Mouse (Mus musculus): Measurements from ENCODE around the gene Sgip1. TPM values are rescaled to one million over a fixed set of nuclear protein-coding genes. Genes with fewer than 3 reads are reported as not detected.

Sgip1 gene
- 6.1 and 7.8 TPM in 2 replicates for polyA plus RNA-seq (2015; fragmentation: Nextera tagmentation; extraction: Ambion mirVana)

GRCm38 (mm10) chr4:102741287-102741686 is at the start of gene Sgip1:
TSS of gene Sgip1 (plus strand) at chr4:102741297.
- 64% methylated on average over 8 of the region's 8 CpGs for WGBS
- Histone ChIP-seq H3K27me3 (no peaks in the 10 kb centered on the region), H3K9me3 (no peaks in the 10 kb centered on the region)

GRCm38 (mm10) chr4:102691402-102691801 is 49.7 kb upstream of the Sgip1 start:
- Histone ChIP-seq H3K4me1 (no peaks in the 10 kb centered on the region), H3K27me3 (no peaks in the 10 kb centered on the region), H3K9me3 (no peaks in the 10 kb centered on the region), H3K27ac (no peak overlapping the region), H3K4me3 (no peak overlapping the region), H3K9ac (no peak overlapping the region), H3K36me3 (no peaks in the 10 kb centered on the region), H3K4me2 (no peak overlapping the region)
- ATAC-seq (ENCODE audit: borderline replicate concordance, extremely low read depth, low FRiP score, low TSS enrichment): no peak
- WGBS: 41% methylated on average over 4 of the region's 4 CpGs

More at GRCm38 (mm10) chr4:102741287-102741686, at the start of gene Sgip1:
- H3K4me2 ChIP-seq: no peak within 1 kb of the TSS
- H3K4me1 ChIP-seq: no peaks in the 10 kb centered on the region
- H3K36me3 ChIP-seq: no peaks in the 10 kb centered on the region
- no peak within 1 kb of the TSS for H3K9ac ChIP-seq
- no peak within 1 kb of the TSS for H3K27ac ChIP-seq
- no peak for ATAC-seq (ENCODE audit: borderline replicate concordance, extremely low read depth, low FRiP score, low TSS enrichment)
- H3K4me3 ChIP-seq: no peak within 1 kb of the TSS

GRCm38 (mm10) chr4:102697966-102698365 is 43.1 kb upstream of the Sgip1 start:
- WGBS: 94% methylated on average over 7 of the region's 7 CpGs
- Histone ChIP-seq H3K9ac (no peak overlapping the region), H3K27ac (no peak overlapping the region), H3K4me1 (no peaks in the 10 kb centered on the region), H3K4me2 (no peak overlapping the region), H3K4me3 (no peak overlapping the region), H3K9me3 (no peaks in the 10 kb centered on the region), H3K36me3 (no peaks in the 10 kb centered on the region), H3K27me3 (no peaks in the 10 kb centered on the region)
- no peak for ATAC-seq (ENCODE audit: borderline replicate concordance, extremely low read depth, low FRiP score, low TSS enrichment)

DNA sequence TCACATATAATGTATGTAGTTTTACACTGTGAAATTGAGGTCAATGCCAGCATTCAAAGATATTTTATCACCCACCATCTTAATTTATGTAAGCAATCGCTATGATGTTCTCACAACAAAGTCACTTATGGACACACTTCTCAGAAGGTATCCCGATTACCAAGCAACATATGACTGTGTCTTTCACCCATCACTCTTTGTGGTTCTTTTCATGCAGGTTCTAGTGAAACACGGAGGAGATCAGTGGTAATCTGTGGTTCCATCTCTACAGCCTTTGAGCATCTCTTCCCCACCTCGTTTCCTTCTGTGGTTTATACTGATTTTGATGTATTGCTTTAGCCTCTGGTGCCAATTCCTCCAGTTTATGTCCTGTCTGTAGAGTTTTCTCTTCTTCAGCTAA is 29.4 kb upstream of the Sgip1 start:
- Histone ChIP-seq H3K27ac (no peak overlapping the region), H3K4me1 (no peaks in the 10 kb centered on the region), H3K9me3 (no peaks in the 10 kb centered on the region), H3K9ac (no peak overlapping the region), H3K4me3 (no peak overlapping the region), H3K36me3 (no peaks in the 10 kb centered on the region), H3K4me2 (no peak overlapping the region), H3K27me3 (no peaks in the 10 kb centered on the region)
- ATAC-seq (ENCODE audit: borderline replicate concordance, extremely low read depth, low FRiP score, low TSS enrichment): no peak
- 65% methylated on average over 4 of the region's 4 CpGs for WGBS

GRCm38 (mm10) chr4:102715532-102715931 is 25.6 kb upstream of the Sgip1 start:
- Histone ChIP-seq H3K4me2 (no peak overlapping the region), H3K9me3 (no peaks in the 10 kb centered on the region), H3K36me3 (no peaks in the 10 kb centered on the region), H3K27me3 (no peaks in the 10 kb centered on the region), H3K4me1 (no peaks in the 10 kb centered on the region), H3K9ac (no peak overlapping the region), H3K4me3 (no peak overlapping the region), H3K27ac (no peak overlapping the region)
- no peak for ATAC-seq (ENCODE audit: borderline replicate concordance, extremely low read depth, low FRiP score, low TSS enrichment)

DNA sequence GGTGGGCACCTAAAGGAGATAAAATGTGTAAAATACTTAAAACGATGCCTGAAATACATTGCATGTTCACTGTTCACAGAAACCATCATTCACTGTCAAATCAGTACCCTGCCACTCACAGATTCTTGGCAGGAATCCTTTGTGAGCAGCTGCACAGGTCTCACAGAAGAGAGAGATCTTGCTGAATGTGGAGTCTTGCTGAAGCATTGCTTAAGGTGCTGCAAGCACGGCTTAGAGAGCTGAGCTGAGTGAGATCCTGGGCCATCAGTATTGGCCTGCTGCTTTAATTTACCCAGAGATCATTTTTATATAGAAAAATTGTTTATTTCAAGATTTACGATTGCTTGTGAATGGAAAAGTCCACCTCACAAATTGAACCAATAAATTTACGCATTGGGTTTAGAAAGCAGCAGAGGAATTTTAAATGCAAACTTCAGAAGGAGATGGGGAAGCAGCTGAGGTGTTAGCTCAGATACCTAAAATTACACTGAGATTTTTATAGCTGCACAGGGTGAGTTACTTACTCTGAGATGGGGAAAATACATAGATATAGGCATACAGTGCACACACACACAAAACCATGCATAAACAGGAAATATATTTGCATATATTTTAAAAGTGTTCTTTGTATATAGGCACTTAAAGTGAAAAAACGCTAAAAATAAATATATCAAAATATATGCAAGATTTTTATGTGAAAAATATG is 23.8 kb upstream of the Sgip1 start:
- H3K4me2 ChIP-seq: no peak overlapping the region
- 62% methylated on average over 5 of the region's 5 CpGs for WGBS
- no peaks in the 10 kb centered on the region for H3K9me3 ChIP-seq
- ATAC-seq (ENCODE audit: borderline replicate concordance, extremely low read depth, low FRiP score, low TSS enrichment): no peak
- H3K9ac ChIP-seq: no peak overlapping the region
- H3K36me3 ChIP-seq: no peaks in the 10 kb centered on the region
- no peak overlapping the region for H3K27ac ChIP-seq
- H3K27me3 ChIP-seq: no peaks in the 10 kb centered on the region
- no peaks in the 10 kb centered on the region for H3K4me1 ChIP-seq
- H3K4me3 ChIP-seq: no peak overlapping the region

GRCm38 (mm10) chr4:102719535-102719934 is 21.6 kb upstream of the Sgip1 start:
- H3K4me1 ChIP-seq: no peaks in the 10 kb centered on the region
- H3K4me2 ChIP-seq: no peak overlapping the region
- no peak overlapping the region for H3K4me3 ChIP-seq
- 5% methylated on average over 1 of the region's 1 CpGs for WGBS
- no peaks in the 10 kb centered on the region for H3K36me3 ChIP-seq
- H3K9me3 ChIP-seq: no peaks in the 10 kb centered on the region
- no peak for ATAC-seq (ENCODE audit: borderline replicate concordance, extremely low read depth, low FRiP score, low TSS enrichment)
- no peak overlapping the region for H3K27ac ChIP-seq
- no peaks in the 10 kb centered on the region for H3K27me3 ChIP-seq
- H3K9ac ChIP-seq: no peak overlapping the region

DNA sequence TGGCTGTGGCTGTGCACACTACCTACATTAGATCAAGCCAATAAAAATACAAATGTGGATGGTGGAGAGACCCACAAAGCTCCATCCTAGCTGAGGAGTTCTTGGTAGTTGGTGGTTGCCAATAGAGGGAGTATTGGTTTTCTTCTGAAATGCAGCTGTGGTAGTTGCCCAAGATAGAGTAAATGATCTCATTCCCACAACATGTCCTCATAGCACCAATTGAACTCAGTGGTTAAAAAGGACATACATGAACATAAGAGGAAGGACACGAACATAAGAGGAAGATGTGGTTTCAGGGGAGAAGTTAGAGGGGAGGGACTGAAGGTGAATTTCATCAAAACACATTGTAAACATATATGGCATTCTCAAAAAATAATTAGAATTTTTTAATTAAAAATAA is 21.1 kb upstream of the Sgip1 start:
- Histone ChIP-seq H3K4me3 (no peak overlapping the region), H3K4me2 (no peak overlapping the region), H3K27me3 (no peaks in the 10 kb centered on the region), H3K9ac (no peak overlapping the region), H3K9me3 (no peaks in the 10 kb centered on the region), H3K27ac (no peak overlapping the region), H3K4me1 (no peaks in the 10 kb centered on the region), H3K36me3 (no peaks in the 10 kb centered on the region)
- ATAC-seq (ENCODE audit: borderline replicate concordance, extremely low read depth, low FRiP score, low TSS enrichment): no peak
- WGBS: 82% methylated on average over 1 of the region's 1 CpGs

DNA sequence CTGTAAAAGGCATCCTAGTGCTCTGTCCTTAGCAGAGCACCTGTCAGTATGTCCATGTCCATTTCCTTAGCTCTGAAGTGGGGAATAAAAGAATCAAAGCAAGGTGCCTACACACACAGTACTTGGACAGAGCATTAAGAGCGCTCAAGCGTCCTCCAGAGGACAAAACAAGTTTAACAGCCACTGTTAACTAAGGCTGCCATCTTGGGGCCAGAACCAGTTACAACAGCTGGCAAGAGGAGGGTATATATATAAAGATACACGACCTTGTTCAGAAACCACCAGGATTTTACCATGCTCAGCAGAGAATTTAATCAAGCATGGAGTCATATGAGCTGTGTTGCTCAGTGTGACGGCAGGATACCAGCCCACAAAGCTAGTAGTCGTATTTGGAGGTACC is 16.7 kb upstream of the Sgip1 start:
- no peak overlapping the region for H3K4me2 ChIP-seq
- no peaks in the 10 kb centered on the region for H3K4me1 ChIP-seq
- no peaks in the 10 kb centered on the region for H3K9me3 ChIP-seq
- H3K27me3 ChIP-seq: no peaks in the 10 kb centered on the region
- no peak overlapping the region for H3K27ac ChIP-seq
- no peaks in the 10 kb centered on the region for H3K36me3 ChIP-seq
- 68% methylated on average over 5 of the region's 5 CpGs for WGBS
- no peak overlapping the region for H3K4me3 ChIP-seq
- H3K9ac ChIP-seq: no peak overlapping the region
- no peak for ATAC-seq (ENCODE audit: borderline replicate concordance, extremely low read depth, low FRiP score, low TSS enrichment)

DNA sequence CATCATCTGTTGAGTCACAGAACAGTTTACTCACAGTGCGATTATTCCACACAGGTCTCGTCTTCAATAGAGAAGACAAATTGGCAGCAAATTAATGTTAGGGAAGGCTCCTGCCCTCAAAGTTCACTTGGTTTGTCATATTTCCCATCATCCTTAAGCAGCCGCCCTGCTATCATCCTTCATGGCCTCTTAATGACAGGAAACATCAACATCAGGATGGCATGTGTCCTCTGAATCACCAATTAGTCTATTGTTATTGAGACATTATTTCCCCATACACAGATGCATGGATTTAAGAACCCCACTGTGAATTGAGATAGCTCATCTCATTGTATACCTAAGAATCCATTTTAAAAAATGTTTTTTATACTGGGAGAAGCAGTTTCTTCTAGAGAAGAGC is 10.1 kb upstream of the Sgip1 start:
- H3K4me1 ChIP-seq: no peaks in the 10 kb centered on the region
- no peak for ATAC-seq (ENCODE audit: borderline replicate concordance, extremely low read depth, low FRiP score, low TSS enrichment)
- no peak overlapping the region for H3K4me3 ChIP-seq
- no peak overlapping the region for H3K27ac ChIP-seq
- H3K9ac ChIP-seq: no peak overlapping the region
- WGBS: 53% methylated on average over 3 of the region's 3 CpGs
- H3K36me3 ChIP-seq: no peaks in the 10 kb centered on the region
- H3K4me2 ChIP-seq: no peak overlapping the region
- H3K9me3 ChIP-seq: no peaks in the 10 kb centered on the region
- H3K27me3 ChIP-seq: no peaks in the 10 kb centered on the region

DNA sequence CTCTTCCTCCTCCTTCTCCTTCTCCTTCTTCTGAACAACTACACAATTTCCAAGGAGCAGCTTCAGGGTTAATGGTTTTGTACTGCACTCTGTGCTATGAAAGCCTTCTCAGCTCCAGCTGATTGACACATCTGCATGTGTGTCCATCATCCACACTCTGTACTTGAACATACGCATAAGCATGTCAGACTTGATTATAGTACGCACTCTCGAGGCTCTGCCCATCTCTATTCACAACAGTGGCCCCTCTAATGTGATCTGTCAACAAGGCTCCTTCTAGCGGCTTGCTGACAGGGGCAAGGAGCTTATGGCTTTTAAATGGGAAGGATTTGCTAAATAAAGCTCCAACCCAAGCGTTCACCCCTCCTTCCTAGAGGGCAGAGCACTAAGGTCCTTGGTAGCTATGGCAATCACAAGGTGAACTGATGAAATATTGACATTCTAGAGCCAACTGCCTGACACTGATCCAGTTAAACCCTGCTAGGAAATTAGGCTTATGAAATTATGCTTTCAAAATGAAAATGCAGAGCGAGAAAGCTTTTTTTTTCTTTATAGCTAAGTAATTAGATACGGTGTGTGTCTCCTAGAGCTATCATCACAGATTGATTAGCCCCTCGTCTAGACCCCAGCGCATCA is 7.0 kb upstream of the Sgip1 start:
- ATAC-seq (ENCODE audit: borderline replicate concordance, extremely low read depth, low FRiP score, low TSS enrichment): no peak
- H3K9me3 ChIP-seq: no peaks in the 10 kb centered on the region
- H3K4me1 ChIP-seq: no peaks in the 10 kb centered on the region
- no peaks in the 10 kb centered on the region for H3K27me3 ChIP-seq
- H3K36me3 ChIP-seq: no peaks in the 10 kb centered on the region
- no peak overlapping the region for H3K9ac ChIP-seq
- no peak overlapping the region for H3K4me2 ChIP-seq
- no peak overlapping the region for H3K4me3 ChIP-seq
- 51% methylated on average over 9 of the region's 9 CpGs for WGBS
- no peak overlapping the region for H3K27ac ChIP-seq

GRCm38 (mm10) chr4:102753334-102754090 is 12.4 kb downstream of the Sgip1 start:
- no peak for ATAC-seq (ENCODE audit: borderline replicate concordance, extremely low read depth, low FRiP score, low TSS enrichment)
- WGBS: 65% methylated on average over 3 of the region's 3 CpGs

More at GRCm38 (mm10) chr4:102753334-102754090, 12.4 kb downstream of the Sgip1 start:
- H3K27me3 ChIP-seq: no peaks in the 10 kb centered on the region
- H3K36me3 ChIP-seq: no peaks in the 10 kb centered on the region
- no peak overlapping the region for H3K27ac ChIP-seq
- no peaks in the 10 kb centered on the region for H3K4me1 ChIP-seq
- no peaks in the 10 kb centered on the region for H3K9me3 ChIP-seq
- no peak overlapping the region for H3K4me3 ChIP-seq
- no peak overlapping the region for H3K4me2 ChIP-seq
- no peak overlapping the region for H3K9ac ChIP-seq

All from lung, embryonic 15.5 days (tissue).